Mouse (Mus musculus) midbrain, embryonic 16.5 days (tissue): Measurements from ENCODE around the gene Lrrc75b. TPM values are rescaled to one million over a fixed set of nuclear protein-coding genes. Genes with fewer than 3 reads are reported as not detected.
A peak's percentile ranks its signal among the peaks of the same experiment; 100 is the strongest.

ENCODE experiments used
- ATAC-seq: fragments of 200-750 bp; cut with Nextera tagmentation; 2 replicates; pipeline ENCODE4 v1.8.0; 2017; ENCODE audit warnings: moderate TSS enrichment
- H3K27ac ChIP-seq: fragments of 300-500 bp; sonication (generic); 2 replicates; pipeline ENCODE4 v1.5.1; 2014; ENCODE audit warnings: mild to moderate bottlenecking, low read length, mixed read lengths
- H3K27me3 ChIP-seq: fragments of 300-500 bp; sonication (generic); 2 replicates; pipeline ENCODE4 v1.6.1; 2014; ENCODE audit warnings: low read depth, low read length, mixed read lengths; ENCODE audit not compliant: control insufficient read depth, insufficient read depth
- H3K36me3 ChIP-seq: fragments of 300-500 bp; sonication (generic); 2 replicates; pipeline ENCODE4 v1.6.1; 2014; ENCODE audit warnings: mild to moderate bottlenecking, low read length, moderate library complexity, mixed read lengths; ENCODE audit not compliant: control insufficient read depth, insufficient read depth
- H3K4me1 ChIP-seq: fragments of 300-500 bp; sonication (generic); 2 replicates; pipeline ENCODE4 v1.6.1; 2014; ENCODE audit warnings: mild to moderate bottlenecking, low read length, mixed read lengths; ENCODE audit not compliant: control insufficient read depth, insufficient read depth
- H3K4me2 ChIP-seq: fragments of 300-500 bp; sonication (generic); 2 replicates; pipeline ENCODE4 v1.6.1; 2014; ENCODE audit warnings: mild to moderate bottlenecking, low read length, mixed read lengths
- H3K4me3 ChIP-seq: fragments of 300-500 bp; sonication (generic); 2 replicates; pipeline ENCODE4 v1.5.1; 2014; ENCODE audit warnings: low read depth, mild to moderate bottlenecking, low read length, moderate library complexity, mixed read lengths
- H3K9ac ChIP-seq: fragments of 300-500 bp; sonication (generic); 2 replicates; pipeline ENCODE4 v1.6.1; 2014; ENCODE audit warnings: low read depth, low read length, mixed read lengths
- H3K9me3 ChIP-seq: fragments of 300-500 bp; sonication (generic); replicated peaks from 2 replicates; pipeline ENCODE4 v1.6.1; 2014; ENCODE audit warnings: mild to moderate bottlenecking, low read length, mixed read lengths; ENCODE audit not compliant: control insufficient read depth, poor library complexity, severe bottlenecking
- WGBS: fragments of 180-500 bp; shearing (Covaris S2); extraction: QIAGEN DNeasy Blood & Tissue Kit; methylation state at CpG from one replicate; pipeline ENCODE4 v1.1.7; 2014; 5-methylcytosine and 5-hydroxymethylcytosine counted together
- polyA plus RNA-seq: library from polyadenylated mRNA; unstranded; fragments of >200 nt; fragmentation: Nextera tagmentation; extraction: Ambion mirVana; gene quantifications from 2 replicates; pipeline ENCODE4 v1.2.1, GENCODE M21; 2015

Gene Lrrc75b
- polyA plus RNA-seq, 1 experiment from 2014 or later = 44.7 TPM

DNA sequence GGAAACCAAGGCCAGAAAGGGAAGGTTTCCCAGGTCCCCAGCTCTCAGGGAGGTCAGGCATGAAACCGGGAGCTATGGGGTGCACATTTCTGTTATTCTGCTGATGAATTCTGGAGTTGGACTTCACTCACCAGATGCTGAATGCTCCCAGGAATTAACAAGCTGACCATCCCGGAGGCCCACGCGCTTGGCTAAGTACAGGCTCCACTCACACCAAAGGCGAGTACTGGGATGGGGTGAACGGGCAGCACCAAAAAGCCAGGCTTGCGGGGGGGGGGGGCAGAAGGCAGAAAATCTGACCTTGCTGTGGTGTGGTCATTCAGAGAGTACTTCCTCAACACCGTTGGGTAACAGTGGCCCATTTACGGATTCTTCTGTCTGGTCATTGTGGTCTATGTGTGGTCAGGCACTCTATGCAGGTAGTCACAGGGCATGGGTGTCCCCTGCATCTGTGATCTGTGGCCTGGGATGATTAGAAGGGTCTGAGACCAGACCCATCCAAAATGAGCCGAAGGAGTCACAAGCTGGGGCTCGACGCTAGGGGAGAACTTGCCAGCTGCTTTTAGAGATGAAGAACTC is 4.6 kb upstream of the Lrrc75b start:
- no peak overlapping the region for H3K27ac ChIP-seq
- H3K36me3 ChIP-seq = no peaks in the 10 kb centered on the region
- H3K4me1 ChIP-seq = peaks cover 12% of the 10 kb centered on the region; the same call in 1 of the 2 replicates
- no peak overlapping the region for H3K4me3 ChIP-seq
- ATAC-seq = no peak
- no peaks in the 10 kb centered on the region for H3K27me3 ChIP-seq
- 87% methylated on average over 12 of the region's 12 CpGs for WGBS
- no peaks in the 10 kb centered on the region for H3K9me3 ChIP-seq
- no peak overlapping the region for H3K9ac ChIP-seq
- H3K4me2 ChIP-seq = no peak overlapping the region

GRCm38 (mm10) chr10:75562596-75562995 is 2.5 kb upstream of the Lrrc75b start:
- no peak overlapping the region for H3K4me3 ChIP-seq
- no peaks in the 10 kb centered on the region for H3K9me3 ChIP-seq
- H3K27me3 ChIP-seq = no peaks in the 10 kb centered on the region
- H3K4me2 ChIP-seq = no peak overlapping the region
- no peak overlapping the region for H3K27ac ChIP-seq
- H3K9ac ChIP-seq = no peak overlapping the region
- 89% methylated on average over 8 of the region's 8 CpGs for WGBS
- ATAC-seq = no peak
- H3K4me1 ChIP-seq = peaks cover 23% of the 10 kb centered on the region
- no peaks in the 10 kb centered on the region for H3K36me3 ChIP-seq

- Histone ChIP-seq H3K36me3 (0 out of 2 replicates have a peak, but pooled peaks cover 4% of the 10 kb centered on the region), H3K4me3 (peak within 1 kb of the TSS; percentile 55), H3K27me3 (no peaks in the 10 kb centered on the region), H3K9me3 (no peaks in the 10 kb centered on the region), H3K4me2 (peak within 1 kb of the TSS; percentile 88), H3K27ac (peak within 1 kb of the TSS; percentile 97), H3K9ac (peak within 1 kb of the TSS; percentile 85), H3K4me1 (peaks cover 36% of the 10 kb centered on the region)
- no peak for ATAC-seq
- 56% methylated on average over 10 of the region's 10 CpGs for WGBS
Measured at GRCm38 (mm10) chr10:75561071-75561654, 1.0 kb upstream of the Lrrc75b start, which contains the start of gene Ggt1. TSS of gene Ggt1 (plus strand) at chr10:75561604.

GRCm38 (mm10) chr10:75560549-75560899 is 394 bp upstream of the Lrrc75b start:
- Histone ChIP-seq H3K9ac (peak overlapping the region; percentile 85), H3K27me3 (no peaks in the 10 kb centered on the region), H3K4me3 (peak overlapping the region; percentile 55), H3K9me3 (no peaks in the 10 kb centered on the region), H3K4me1 (peaks cover 36% of the 10 kb centered on the region), H3K36me3 (peaks cover 4% of the 10 kb centered on the region; the same call in 1 of the 2 replicates), H3K27ac (peak overlapping the region; percentile 97), H3K4me2 (peak overlapping the region; percentile 88)
- ATAC-seq = peak; percentile 22
- WGBS = 8% methylated on average over 6 of the region's 6 CpGs

DNA sequence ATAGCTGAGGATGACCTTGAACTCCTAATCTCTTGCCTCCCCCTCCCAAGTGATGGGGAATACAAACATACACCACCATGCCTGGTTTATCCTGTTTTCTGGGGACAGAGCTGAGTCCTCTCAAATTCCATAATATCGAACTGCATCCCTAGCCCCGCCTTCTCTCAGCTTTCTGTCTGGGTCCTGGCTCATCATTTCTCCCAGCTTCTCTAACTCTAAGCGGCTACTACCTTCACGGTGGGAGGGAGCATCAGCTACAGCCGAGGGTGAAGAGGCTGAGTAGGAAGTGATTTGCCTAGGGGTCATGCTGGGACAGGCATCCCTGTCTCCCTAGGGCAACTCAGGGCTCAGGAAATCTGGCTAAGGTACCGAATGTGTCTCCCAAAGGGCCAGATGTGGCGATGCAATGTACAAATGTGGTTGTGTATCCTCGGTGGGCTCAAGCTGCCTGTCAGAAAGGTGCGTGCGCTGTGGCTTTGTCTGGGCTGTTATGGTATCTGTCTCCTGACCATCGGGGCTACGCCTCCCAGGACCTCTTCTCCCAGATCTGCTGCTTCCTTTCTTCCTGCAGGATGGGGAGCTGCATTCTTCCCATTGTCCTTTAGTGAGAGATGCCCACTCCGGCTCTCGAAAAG is 972 bp downstream of the Lrrc75b start:
- H3K4me3 ChIP-seq = peak overlapping the region; percentile 55
- peak; percentile 29 for ATAC-seq
- H3K27ac ChIP-seq = peak overlapping the region; percentile 97
- H3K4me1 ChIP-seq = peaks cover 36% of the 10 kb centered on the region
- H3K9ac ChIP-seq = peak overlapping the region; percentile 85
- peak overlapping the region; percentile 88 for H3K4me2 ChIP-seq
- no peaks in the 10 kb centered on the region for H3K9me3 ChIP-seq
- peaks cover 4% of the 10 kb centered on the region for H3K36me3 ChIP-seq
- WGBS = 3% methylated on average over 14 of the region's 14 CpGs
- H3K27me3 ChIP-seq = no peaks in the 10 kb centered on the region

GRCm38 (mm10) chr10:75558515-75558914 is 1.6 kb downstream of the Lrrc75b start:
- 21% methylated on average over 3 of the region's 3 CpGs for WGBS
- ATAC-seq = peak; percentile 17
- H3K9me3 ChIP-seq = no peaks in the 10 kb centered on the region
- peak overlapping the region; percentile 88 for H3K4me2 ChIP-seq
- H3K4me3 ChIP-seq = peak overlapping the region; percentile 55
- peaks cover 36% of the 10 kb centered on the region for H3K4me1 ChIP-seq
- H3K27ac ChIP-seq = peak overlapping the region; percentile 97
- no peaks in the 10 kb centered on the region for H3K27me3 ChIP-seq
- peak overlapping the region; percentile 85 for H3K9ac ChIP-seq
- peaks cover 10% of the 10 kb centered on the region for H3K36me3 ChIP-seq

- peak overlapping the region; percentile 35 for H3K27ac ChIP-seq
- H3K9ac ChIP-seq = no peak overlapping the region
- H3K4me1 ChIP-seq = peaks cover 32% of the 10 kb centered on the region
- peaks cover 14% of the 10 kb centered on the region for H3K36me3 ChIP-seq
- peak; percentile 39 for ATAC-seq
- H3K4me3 ChIP-seq = no peak overlapping the region
- 16% methylated on average over 9 of the region's 9 CpGs for WGBS
- no peaks in the 10 kb centered on the region for H3K27me3 ChIP-seq
- no peaks in the 10 kb centered on the region for H3K9me3 ChIP-seq
- no peak overlapping the region for H3K4me2 ChIP-seq
Measured at GRCm38 (mm10) chr10:75556026-75556425, 4.1 kb downstream of the Lrrc75b start.

GRCm38 (mm10) chr10:75555557-75555956 is 4.6 kb downstream of the Lrrc75b start:
- H3K36me3 ChIP-seq = peaks cover 14% of the 10 kb centered on the region
- peaks cover 28% of the 10 kb centered on the region for H3K4me1 ChIP-seq
- no peak overlapping the region for H3K9ac ChIP-seq
- 0 out of 2 replicates have a peak overlapping the region, but pooled peaks have one; percentile 35 for H3K27ac ChIP-seq
- 65% methylated on average over 6 of the region's 6 CpGs for WGBS
- ATAC-seq = no peak
- H3K4me3 ChIP-seq = no peak overlapping the region
- no peaks in the 10 kb centered on the region for H3K9me3 ChIP-seq
- H3K4me2 ChIP-seq = no peak overlapping the region
- H3K27me3 ChIP-seq = no peaks in the 10 kb centered on the region

- Histone ChIP-seq H3K4me3 (no peak overlapping the region), H3K4me2 (no peak overlapping the region), H3K27ac (no peak overlapping the region), H3K36me3 (peaks cover 14% of the 10 kb centered on the region), H3K4me1 (peaks cover 24% of the 10 kb centered on the region), H3K9me3 (no peaks in the 10 kb centered on the region), H3K27me3 (no peaks in the 10 kb centered on the region), H3K9ac (no peak overlapping the region)
- WGBS = 91% methylated on average over 8 of the region's 8 CpGs
- ATAC-seq = no peak
Measured at GRCm38 (mm10) chr10:75554090-75554489, 6.0 kb downstream of the Lrrc75b start.
